Mouse (Mus musculus) hindbrain, embryonic 13.5 days (tissue): ENCODE measurements around the gene Pecr. TPM values are rescaled to one million over a fixed set of nuclear protein-coding genes. Genes with fewer than 3 reads are reported as not detected.
"Not testable (repeated sequence)": the region's sequence is repeated elsewhere in the genome, so short reads cannot be mapped to it uniquely, and the experiment has no call there.

ENCODE experiments used
- ATAC-seq: fragments of 200-750 bp; cut with Nextera tagmentation; 2 replicates; pipeline ENCODE4 v1.8.0; 2017; ENCODE audit warnings: moderate TSS enrichment; ENCODE audit not compliant: low FRiP score
- H3K27ac ChIP-seq: fragments of 300-500 bp; sonication (generic); 2 replicates; pipeline ENCODE4 v1.5.1; 2015; ENCODE audit warnings: inconsistent platforms, mild to moderate bottlenecking, moderate library complexity
- H3K27me3 ChIP-seq: fragments of 300-500 bp; sonication (generic); 2 replicates; pipeline ENCODE4 v1.6.1; 2015; ENCODE audit warnings: mild to moderate bottlenecking, inconsistent platforms
- H3K36me3 ChIP-seq: fragments of 300-500 bp; sonication (generic); 2 replicates; pipeline ENCODE4 v1.6.1; 2015; ENCODE audit warnings: mild to moderate bottlenecking, inconsistent platforms
- H3K4me1 ChIP-seq: fragments of 300-500 bp; sonication (generic); replicated peaks from 2 replicates; pipeline ENCODE4 v1.6.1; 2015; ENCODE audit warnings: inconsistent platforms
- H3K4me2 ChIP-seq: fragments of 300-500 bp; sonication (generic); 2 replicates; pipeline ENCODE4 v1.6.1; 2015; ENCODE audit warnings: inconsistent platforms, mild to moderate bottlenecking, moderate library complexity
- H3K4me3 ChIP-seq: fragments of 300-500 bp; sonication (generic); 2 replicates; pipeline ENCODE4 v1.5.1; 2015; ENCODE audit warnings: mild to moderate bottlenecking, inconsistent platforms
- H3K9ac ChIP-seq: fragments of 300-500 bp; sonication (generic); 2 replicates; pipeline ENCODE4 v1.6.1; 2015; ENCODE audit warnings: mild to moderate bottlenecking, inconsistent platforms
- H3K9me3 ChIP-seq: fragments of 300-500 bp; sonication (generic); 2 replicates; pipeline ENCODE4 v1.6.1; 2016; ENCODE audit warnings: inconsistent platforms
- WGBS: fragments of 180-500 bp; shearing (Covaris S2); methylation state at CpG from one replicate; pipeline ENCODE4 v1.1.7; 2015; 5-methylcytosine and 5-hydroxymethylcytosine counted together
- polyA plus RNA-seq: library from polyadenylated mRNA; unstranded; fragments of >200 nt; fragmentation: Nextera tagmentation; extraction: Ambion mirVana; gene quantifications from 2 replicates; pipeline ENCODE4 v1.2.1, GENCODE M21; 2015

Gene Pecr
- polyA plus RNA-seq, 1 experiment from 2014 or later: 8.9 TPM

- Histone ChIP-seq H3K9ac (peak overlapping the region; percentile 84), H3K36me3 (no peaks in the 10 kb centered on the region), H3K27me3 (no peaks in the 10 kb centered on the region), H3K4me1 (0 out of 2 replicates have a peak, but pooled peaks cover 2% of the 10 kb centered on the region), H3K4me2 (peak overlapping the region; percentile 54), H3K27ac (peak overlapping the region; percentile 97), H3K9me3 (no peaks in the 10 kb centered on the region), H3K4me3 (peak overlapping the region; percentile 48)
- WGBS: under 1% methylated on average over 46 of the region's 47 CpGs
- ATAC-seq: peak; percentile 95
Observed at GRCm38 (mm10) chr1:72243656-72244316, 40.3 kb downstream of the Pecr start.

GRCm38 (mm10) chr1:72242581-72243143 lies 41.5 kb downstream of the Pecr start:
- Histone ChIP-seq H3K27ac (no peak overlapping the region), H3K9ac (no peak overlapping the region), H3K4me3 (no peak overlapping the region), H3K4me2 (no peak overlapping the region), H3K36me3 (no peaks in the 10 kb centered on the region), H3K4me1 (peaks cover 2% of the 10 kb centered on the region; the same call in 1 of the 2 replicates), H3K9me3 (no peaks in the 10 kb centered on the region), H3K27me3 (peaks cover 9% of the 10 kb centered on the region)
- no peak for ATAC-seq
- WGBS: 88% methylated on average over 5 of the region's 5 CpGs

GRCm38 (mm10) chr1:72239113-72239512 lies 45.0 kb downstream of the Pecr start:
- WGBS: 81% methylated on average over 3 of the region's 3 CpGs
- ATAC-seq, H3K4me3 ChIP-seq, H3K4me1 ChIP-seq, H3K36me3 ChIP-seq, H3K9ac ChIP-seq, H3K9me3 ChIP-seq, H3K4me2 ChIP-seq, H3K27ac ChIP-seq: not testable (repeated sequence)
- H3K27me3 ChIP-seq: peaks cover 23% of the 10 kb centered on the region

GRCm38 (mm10) chr1:72238016-72238580 lies 46.0 kb downstream of the Pecr start:
- H3K4me1 ChIP-seq: peaks cover 6% of the 10 kb centered on the region; the same call in 1 of the 2 replicates
- no peaks in the 10 kb centered on the region for H3K9me3 ChIP-seq
- peaks cover 26% of the 10 kb centered on the region for H3K27me3 ChIP-seq
- WGBS: 70% methylated on average over 10 of the region's 10 CpGs
- H3K27ac ChIP-seq: no peak overlapping the region
- H3K4me3 ChIP-seq: no peak overlapping the region
- H3K36me3 ChIP-seq: no peaks in the 10 kb centered on the region
- H3K4me2 ChIP-seq: no peak overlapping the region
- ATAC-seq: no peak
- H3K9ac ChIP-seq: no peak overlapping the region

GRCm38 (mm10) chr1:72237007-72237775 lies 46.9 kb downstream of the Pecr start:
- WGBS: 7% methylated on average over 12 of the region's 13 CpGs
- Histone ChIP-seq H3K4me1 (peaks cover 6% of the 10 kb centered on the region; the same call in 1 of the 2 replicates), H3K4me3 (peak overlapping the region; percentile 28), H3K9me3 (no peaks in the 10 kb centered on the region), H3K4me2 (peak overlapping the region; percentile 50), H3K27me3 (peaks cover 29% of the 10 kb centered on the region), H3K27ac (no peak overlapping the region), H3K9ac (no peak overlapping the region), H3K36me3 (no peaks in the 10 kb centered on the region)
- no peak for ATAC-seq

- ATAC-seq: peak; percentile 87
- Histone ChIP-seq H3K27me3 (peaks cover 29% of the 10 kb centered on the region), H3K4me3 (peak overlapping the region; percentile 59), H3K27ac (peak overlapping the region; percentile 83), H3K9ac (peak overlapping the region; percentile 70), H3K4me2 (peak overlapping the region; percentile 67)
- H3K36me3 ChIP-seq, H3K4me1 ChIP-seq, H3K9me3 ChIP-seq: not testable (repeated sequence)
- under 1% methylated on average over 35 of the region's 50 CpGs for WGBS
Observed at GRCm38 (mm10) chr1:72236363-72237006, 47.6 kb downstream of the Pecr start.

GRCm38 (mm10) chr1:72232592-72232991 lies 51.5 kb downstream of the Pecr start:
- H3K27me3 ChIP-seq: peaks cover 19% of the 10 kb centered on the region

GRCm38 (mm10) chr1:72228974-72229373 lies 55.1 kb downstream of the Pecr start:
- Histone ChIP-seq H3K27ac (no peak overlapping the region), H3K36me3 (no peaks in the 10 kb centered on the region), H3K4me1 (no peaks in the 10 kb centered on the region), H3K9me3 (no peaks in the 10 kb centered on the region), H3K4me3 (no peak overlapping the region), H3K9ac (no peak overlapping the region), H3K4me2 (no peak overlapping the region), H3K27me3 (peaks cover 17% of the 10 kb centered on the region)
- ATAC-seq: no peak
- WGBS: 14% methylated on average over 3 of the region's 3 CpGs

More at GRCm38 (mm10) chr1:72232592-72232991, 51.5 kb downstream of the Pecr start:
- not testable (repeated sequence) for H3K4me3 ChIP-seq, H3K27ac ChIP-seq, H3K9ac ChIP-seq, H3K36me3 ChIP-seq, H3K9me3 ChIP-seq, ATAC-seq, H3K4me2 ChIP-seq, H3K4me1 ChIP-seq
- WGBS: 80% methylated on average over 10 of the region's 10 CpGs

- ATAC-seq: no peak
- WGBS: 89% methylated on average over 5 of the region's 5 CpGs
Observed at GRCm38 (mm10) chr1:72227546-72227945, 56.6 kb downstream of the Pecr start.

GRCm38 (mm10) chr1:72226887-72227481 lies 57.1 kb downstream of the Pecr start:
- no peaks in the 10 kb centered on the region for H3K36me3 ChIP-seq
- no peaks in the 10 kb centered on the region for H3K9me3 ChIP-seq
- 51% methylated on average over 4 of the region's 4 CpGs for WGBS
- H3K9ac ChIP-seq: no peak overlapping the region
- no peak for ATAC-seq
- peaks cover 23% of the 10 kb centered on the region for H3K27me3 ChIP-seq
- H3K27ac ChIP-seq: 0 out of 2 replicates have a peak overlapping the region, but pooled peaks have one; percentile 60
- H3K4me3 ChIP-seq: no peak overlapping the region
- H3K4me2 ChIP-seq: peak overlapping the region; percentile 63; the same call in 1 of the 2 replicates
- H3K4me1 ChIP-seq: no peaks in the 10 kb centered on the region

More at GRCm38 (mm10) chr1:72227546-72227945, 56.6 kb downstream of the Pecr start:
- no peaks in the 10 kb centered on the region for H3K36me3 ChIP-seq
- H3K27ac ChIP-seq: no peak overlapping the region
- no peak overlapping the region for H3K9ac ChIP-seq
- no peaks in the 10 kb centered on the region for H3K9me3 ChIP-seq
- no peak overlapping the region for H3K4me3 ChIP-seq
- peaks cover 23% of the 10 kb centered on the region for H3K27me3 ChIP-seq
- no peaks in the 10 kb centered on the region for H3K4me1 ChIP-seq
- H3K4me2 ChIP-seq: no peak overlapping the region

- no peak overlapping the region; the same call in 1 of the 2 replicates for H3K9ac ChIP-seq
- WGBS: 1% methylated on average over 11 of the region's 18 CpGs
- H3K4me2 ChIP-seq: peak overlapping the region; percentile 63
- 0 out of 2 replicates have a peak overlapping the region, but pooled peaks have one; percentile 60 for H3K27ac ChIP-seq
- H3K4me3 ChIP-seq: peak overlapping the region; percentile 45
- ATAC-seq: peak; percentile 85
- no peaks in the 10 kb centered on the region for H3K9me3 ChIP-seq
- no peaks in the 10 kb centered on the region for H3K4me1 ChIP-seq
- no peaks in the 10 kb centered on the region for H3K36me3 ChIP-seq
- peaks cover 27% of the 10 kb centered on the region for H3K27me3 ChIP-seq
Observed at GRCm38 (mm10) chr1:72226172-72226886, 57.8 kb downstream of the Pecr start.
